Mouse (Mus musculus) 416B (cell line): ENCODE measurements around the gene Tusc2.

ENCODE experiments used
- DNase-seq: peaks from one replicate; pipeline ENCODE4 v3.0.0; 2011; ENCODE audit warnings: low read depth

Tusc2 gene

DNA sequence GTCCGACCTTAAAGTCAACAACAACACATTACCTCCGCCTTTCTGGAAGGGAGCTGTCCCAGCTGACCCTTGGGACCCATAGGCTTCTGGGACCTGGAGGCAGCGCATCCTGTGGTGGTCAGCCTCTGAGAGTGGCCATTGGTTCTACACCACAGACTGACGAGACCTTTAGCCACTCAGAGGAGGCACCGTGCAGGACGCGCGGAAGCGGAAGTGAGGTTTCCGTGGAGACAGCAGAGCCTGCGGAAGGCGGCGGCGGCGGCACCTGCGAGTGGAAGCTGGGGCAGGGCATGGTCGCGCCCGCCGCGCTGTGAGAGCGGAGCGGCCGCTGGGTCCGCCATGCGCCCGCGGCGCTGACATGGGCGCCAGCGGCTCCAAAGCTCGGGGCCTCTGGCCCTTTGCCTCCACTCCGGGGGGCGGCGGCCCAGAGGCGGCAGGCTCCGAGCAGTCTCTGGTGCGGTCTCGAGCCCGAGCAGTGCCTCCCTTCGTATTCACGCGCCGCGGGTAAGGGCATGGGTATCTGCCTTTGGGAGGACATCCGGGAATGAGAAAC is at the start of gene Tusc2:
TSS of gene Tusc2 (plus strand) at position 227 of the 553 bp plus-strand sequence.
- peak; percentile 96 for DNase-seq

DNA sequence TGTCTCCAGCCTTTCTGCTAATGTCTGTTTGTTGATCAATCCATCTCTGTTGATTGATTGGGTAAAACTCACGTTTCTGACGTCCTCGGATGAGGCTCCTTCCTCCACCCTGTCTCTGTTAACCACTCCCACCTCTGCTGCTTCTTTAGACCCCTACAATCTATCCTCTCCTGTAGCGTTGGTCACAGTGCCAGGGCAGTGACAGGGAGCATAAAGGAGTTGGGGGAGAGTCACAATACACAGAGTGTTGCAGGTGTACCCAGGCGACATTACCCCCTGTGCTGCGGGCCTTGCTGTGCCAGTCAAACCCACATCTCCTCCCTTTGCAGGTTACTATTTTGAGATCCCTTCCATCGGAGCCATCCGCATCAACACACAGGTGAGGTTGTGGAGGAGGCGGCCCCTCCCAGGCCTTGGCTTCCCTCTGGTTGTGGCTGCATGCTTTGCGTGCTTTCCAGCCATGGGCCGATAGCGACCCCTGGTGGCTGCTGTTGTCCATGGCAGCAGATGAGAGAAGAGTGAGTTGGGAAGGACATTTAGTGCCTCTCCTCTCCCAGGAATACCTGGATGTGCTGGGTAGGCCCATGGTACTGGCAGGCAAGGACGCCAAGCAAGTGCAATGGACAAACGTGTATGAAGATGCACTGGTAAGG is 48.6 kb upstream of the Tusc2 start:
- peak; percentile 62 for DNase-seq

DNA sequence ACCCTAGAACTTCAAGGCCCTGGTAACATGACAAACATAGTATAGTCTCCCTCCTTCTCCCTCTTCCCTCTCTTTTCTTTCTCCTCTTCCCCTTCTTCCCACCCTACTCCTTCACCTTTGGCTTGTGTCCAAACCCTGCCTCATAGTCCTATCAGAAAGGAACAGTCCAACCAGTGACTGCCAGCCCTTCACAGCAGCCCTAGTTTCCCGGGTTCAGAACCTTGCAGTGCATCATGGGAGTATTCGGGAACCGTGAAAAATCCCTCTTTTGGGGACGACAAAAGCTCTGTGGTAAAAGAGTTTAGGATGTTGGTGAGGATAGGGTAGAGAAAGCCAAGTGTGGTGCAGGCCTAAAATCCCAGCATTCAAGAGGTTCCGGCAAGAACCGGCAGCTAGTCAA is 42.7 kb upstream of the Tusc2 start:
- no peak for DNase-seq

- DNase-seq: no peak
Measured at GRCm38 (mm10) chr9:107521190-107521589, 41.9 kb upstream of the Tusc2 start.

DNA sequence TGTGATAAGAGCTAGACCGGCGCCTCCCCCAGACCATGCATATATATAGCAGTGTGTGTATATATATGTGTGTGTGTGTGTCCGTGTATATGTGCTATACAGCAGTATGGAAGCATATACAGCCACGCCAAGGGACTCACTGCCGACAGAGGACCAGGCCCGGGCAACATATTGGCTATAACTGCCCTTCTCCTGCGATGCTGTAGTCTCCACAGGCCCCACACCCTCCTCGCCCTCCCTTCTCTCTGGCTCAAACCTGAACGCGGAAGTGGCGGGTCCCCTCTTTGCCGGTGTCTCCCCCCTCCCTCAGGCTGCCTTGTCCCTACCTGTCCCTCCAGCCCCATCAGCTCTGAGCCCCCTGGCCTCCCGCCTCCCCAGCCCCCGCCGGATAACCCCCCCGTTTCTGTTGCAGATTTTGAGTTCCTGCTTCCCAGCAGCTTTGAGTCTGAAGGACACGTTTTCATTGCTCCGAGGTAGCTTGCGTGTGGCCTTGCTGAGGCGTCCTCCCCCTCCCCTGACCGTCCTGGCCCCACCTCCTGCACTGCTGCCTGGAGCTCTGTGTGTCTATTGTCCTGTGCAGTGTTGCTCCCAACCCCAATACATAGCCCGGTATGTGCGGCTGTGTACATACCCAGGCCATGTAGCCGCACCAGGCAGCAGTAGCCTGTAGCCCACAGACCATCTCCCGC is 41.2 kb upstream of the Tusc2 start:
- DNase-seq: no peak

DNA sequence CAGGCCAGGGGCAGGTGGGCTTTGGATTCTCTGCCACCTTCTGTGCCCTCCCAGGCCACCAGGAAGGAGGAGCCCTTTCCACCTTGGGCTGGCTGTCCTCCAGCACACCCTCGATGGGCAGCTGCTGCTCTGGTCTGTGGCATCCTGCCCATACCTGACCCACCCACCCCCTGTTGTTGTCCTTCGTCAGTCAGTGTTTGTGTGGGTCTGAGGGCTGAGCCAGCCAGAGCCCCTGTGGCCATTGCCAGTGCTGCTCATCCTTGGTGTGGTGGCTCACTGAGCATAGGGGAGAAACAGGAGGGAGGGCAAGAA is 40.7 kb upstream of the Tusc2 start:
- DNase-seq: no peak

DNA sequence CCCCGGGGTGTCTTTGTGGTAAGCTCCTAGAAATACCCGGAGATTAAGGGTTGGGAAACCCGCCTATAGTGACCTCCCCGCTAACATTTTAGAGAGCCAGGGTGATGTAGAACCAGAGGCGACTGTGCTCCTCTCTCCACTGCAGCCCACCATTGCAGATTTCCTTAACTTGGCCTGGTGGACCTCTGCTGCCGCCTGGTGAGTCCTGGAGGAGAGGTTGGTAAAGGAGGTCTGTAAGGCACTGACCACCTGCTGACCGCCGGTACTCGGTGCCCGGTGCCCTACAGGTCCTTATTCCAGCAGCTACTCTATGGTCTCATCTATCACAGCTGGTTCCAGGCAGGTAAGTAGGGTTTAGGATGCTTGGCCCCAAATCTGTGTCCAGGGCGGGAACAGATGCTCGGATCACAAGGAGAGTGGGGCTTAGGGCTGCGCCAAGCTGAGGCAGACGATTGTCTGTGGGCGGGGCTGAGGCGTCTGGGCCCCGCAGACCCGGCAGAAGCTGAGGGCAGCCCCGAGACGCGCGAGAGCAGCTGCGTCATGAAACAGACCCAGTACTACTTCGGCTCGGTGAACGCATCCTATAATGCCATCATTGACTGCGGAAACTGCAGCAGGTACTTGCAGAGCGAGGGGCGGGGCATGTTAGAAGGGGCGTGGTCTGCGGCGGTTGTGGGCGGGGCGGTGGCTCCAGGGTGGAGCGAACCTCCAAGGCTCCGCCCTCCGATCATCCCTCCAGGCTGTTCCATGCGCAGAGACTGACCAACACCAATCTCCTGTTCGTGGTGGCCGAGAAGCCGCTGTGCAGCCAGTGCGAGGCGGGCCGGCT is 36.6 kb upstream of the Tusc2 start:
- DNase-seq: no peak

DNA sequence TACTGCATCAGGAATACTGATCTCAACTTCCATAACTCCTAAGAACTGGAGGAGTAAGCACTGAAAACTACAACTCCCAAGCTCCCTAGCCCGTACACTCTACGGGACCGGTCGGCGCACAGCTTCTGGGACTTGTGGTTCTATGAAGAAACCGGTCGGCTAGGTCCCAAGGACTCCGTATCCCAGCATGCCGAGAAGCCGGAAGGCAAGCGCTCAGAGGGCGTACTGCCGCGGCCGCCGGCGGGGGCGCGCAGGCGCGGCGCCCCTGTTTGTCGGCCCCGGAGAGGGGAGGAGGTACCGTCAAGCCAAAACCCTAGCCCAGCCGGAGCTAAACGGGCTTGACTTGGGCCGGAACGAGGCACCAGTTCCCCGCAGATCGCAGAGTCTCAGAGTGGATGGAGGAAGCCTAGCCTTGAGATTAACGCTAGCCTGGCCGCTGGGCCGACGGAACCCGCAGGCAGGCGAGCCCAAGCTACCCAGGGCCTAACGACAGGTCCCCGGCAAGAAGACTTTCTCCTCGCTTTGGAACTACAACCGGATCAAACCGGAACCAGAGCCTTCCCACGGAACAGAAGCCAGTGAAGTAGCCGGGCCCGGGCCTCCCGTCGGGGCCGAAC is 29.2 kb upstream of the Tusc2 start, which contains the start of gene Tmem115:
TSS of gene Tmem115 (plus strand) at position 155 of the 617 bp plus-strand sequence.
- peak; percentile 97 for DNase-seq

DNA sequence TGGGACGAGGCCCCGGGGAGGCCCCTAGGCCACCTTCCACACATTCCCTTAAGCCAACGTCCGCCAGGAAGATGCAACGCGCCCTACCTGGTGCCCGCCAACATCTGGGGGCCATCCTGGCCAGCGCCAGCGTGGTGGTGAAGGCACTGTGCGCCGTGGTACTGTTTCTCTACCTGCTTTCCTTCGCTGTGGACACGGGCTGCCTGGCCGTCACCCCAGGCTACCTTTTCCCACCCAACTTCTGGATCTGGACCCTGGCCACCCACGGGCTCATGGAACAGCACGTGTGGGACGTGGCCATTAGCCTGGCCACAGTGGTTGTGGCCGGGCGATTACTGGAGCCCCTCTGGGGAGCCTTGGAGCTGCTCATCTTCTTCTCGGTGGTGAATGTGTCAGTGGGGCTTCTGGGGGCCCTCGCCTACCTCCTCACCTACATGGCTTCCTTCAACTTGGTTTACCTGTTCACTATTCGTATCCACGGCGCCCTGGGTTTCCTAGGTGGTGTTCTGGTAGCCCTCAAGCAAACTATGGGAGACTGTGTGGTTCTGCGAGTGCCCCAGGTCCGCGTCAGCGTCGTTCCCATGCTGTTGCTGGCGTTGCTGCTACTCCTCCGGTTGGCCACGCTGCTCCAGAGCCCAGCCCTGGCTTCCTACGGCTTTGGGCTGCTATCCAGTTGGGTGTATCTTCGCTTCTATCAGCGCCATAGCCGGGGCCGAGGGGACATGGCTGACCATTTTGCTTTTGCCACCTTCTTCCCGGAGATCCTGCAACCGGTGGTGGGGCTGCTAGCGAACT is 28.4 kb upstream of the Tusc2 start:
- peak; percentile 40 for DNase-seq

DNA sequence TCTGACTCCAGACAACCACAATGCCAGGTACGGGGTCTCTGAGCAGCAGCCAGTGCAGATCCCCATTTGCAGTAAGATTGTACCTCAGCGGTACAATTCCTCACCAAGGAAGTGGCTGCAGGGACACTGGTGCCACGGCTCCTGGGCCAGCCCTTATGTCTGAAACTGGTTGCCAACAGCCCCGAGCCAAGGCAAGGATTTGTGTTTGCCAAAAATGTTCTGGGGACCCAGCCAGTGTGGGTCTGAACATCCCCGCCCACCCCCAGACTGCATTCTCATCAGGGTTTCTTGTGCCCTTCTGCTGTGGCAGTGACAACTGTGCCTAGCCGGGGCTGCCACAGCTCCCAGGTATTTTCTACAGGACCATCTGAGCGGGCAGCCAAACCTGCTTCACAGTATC is 24.8 kb upstream of the Tusc2 start:
- DNase-seq: no peak

GRCm38 (mm10) chr9:107538711-107539110 is 24.3 kb upstream of the Tusc2 start:
- no peak for DNase-seq

- no peak for DNase-seq
Measured at GRCm38 (mm10) chr9:107539940-107540339, 23.1 kb upstream of the Tusc2 start.

DNA sequence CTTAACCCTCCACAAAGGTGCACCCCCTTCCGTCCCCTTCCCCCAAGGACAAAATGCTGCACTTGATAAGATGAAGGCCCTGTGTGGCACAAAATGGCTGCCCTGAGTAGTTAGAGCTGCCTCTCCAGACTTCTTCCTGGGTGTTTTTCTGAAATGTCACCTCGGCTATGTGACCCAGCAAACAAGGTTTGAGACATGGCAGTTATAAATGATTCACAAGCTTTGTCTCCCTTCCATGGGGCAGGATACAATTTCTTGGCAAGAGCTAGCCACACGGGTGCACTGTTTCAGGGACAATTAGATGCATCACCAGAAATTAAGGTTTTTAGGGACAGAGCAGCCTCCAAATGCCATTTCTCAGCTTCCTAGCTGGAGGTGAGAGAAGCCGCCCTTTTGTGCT is 22.6 kb upstream of the Tusc2 start:
- no peak for DNase-seq

DNA sequence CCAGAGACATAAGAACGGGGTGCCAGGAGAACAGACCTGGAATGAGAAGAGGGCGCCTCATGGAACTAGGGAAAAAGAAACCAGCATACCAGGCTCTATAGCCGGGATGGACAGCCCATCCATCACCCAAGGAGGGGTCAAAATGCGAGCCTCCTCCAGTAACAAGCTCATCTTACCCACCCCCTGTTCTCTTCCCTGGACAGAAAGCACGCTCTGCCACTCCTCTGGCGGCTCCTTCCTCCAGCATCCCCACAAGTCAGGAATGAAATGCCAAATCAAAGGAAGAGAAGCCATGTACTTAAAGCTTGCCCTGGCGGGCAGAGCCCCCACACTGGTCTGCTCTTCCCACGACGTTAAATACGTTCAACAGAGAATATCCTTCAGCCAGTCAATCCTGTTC is 22.1 kb upstream of the Tusc2 start:
- DNase-seq: no peak

- peak; percentile 96 for DNase-seq
Measured at GRCm38 (mm10) chr9:107541474-107542351, 21.3 kb upstream of the Tusc2 start, which contains the start of the genes Cyb561d2 and Nprl2. TSS of gene Cyb561d2 (minus strand) at chr9:107542193. TSS of gene Nprl2 (plus strand) at chr9:107542226.

DNA sequence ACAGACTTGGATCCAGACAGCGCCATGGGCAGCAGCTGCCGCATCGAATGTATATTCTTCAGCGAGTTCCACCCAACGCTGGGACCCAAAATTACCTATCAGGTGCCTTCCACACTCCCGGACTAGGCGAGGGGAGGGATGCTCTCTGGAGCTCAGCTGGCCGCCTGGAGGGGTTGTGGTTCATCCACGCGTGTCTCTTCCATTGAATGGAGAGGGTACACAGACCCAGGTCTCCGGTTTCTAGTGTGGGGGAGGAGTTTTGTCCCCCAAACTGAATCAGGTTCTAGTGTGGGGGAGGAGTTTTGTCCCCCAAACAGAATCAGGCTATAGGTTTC is 20.7 kb upstream of the Tusc2 start:
- no peak for DNase-seq

DNA sequence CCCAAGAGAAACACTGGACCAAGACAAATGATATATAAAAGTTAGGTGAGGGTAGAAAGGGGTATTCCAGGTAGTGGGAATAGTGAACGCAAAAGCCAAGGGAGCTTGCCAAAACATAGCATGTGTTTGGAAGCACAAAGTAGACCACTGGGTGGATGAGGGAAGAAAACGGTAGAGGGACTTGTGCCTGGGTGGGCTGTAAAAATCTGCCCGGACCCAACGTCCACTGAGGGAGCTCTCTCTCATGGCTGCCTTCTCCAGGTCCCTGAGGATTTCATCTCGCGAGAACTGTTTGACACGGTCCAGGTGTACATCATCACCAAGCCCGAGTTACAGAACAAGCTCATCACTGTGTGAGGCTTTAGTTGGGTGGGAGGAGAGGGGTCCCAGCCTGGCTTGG is 20.3 kb upstream of the Tusc2 start:
- no peak for DNase-seq

GRCm38 (mm10) chr9:107543299-107543698 is 19.8 kb upstream of the Tusc2 start:
- no peak for DNase-seq

DNA sequence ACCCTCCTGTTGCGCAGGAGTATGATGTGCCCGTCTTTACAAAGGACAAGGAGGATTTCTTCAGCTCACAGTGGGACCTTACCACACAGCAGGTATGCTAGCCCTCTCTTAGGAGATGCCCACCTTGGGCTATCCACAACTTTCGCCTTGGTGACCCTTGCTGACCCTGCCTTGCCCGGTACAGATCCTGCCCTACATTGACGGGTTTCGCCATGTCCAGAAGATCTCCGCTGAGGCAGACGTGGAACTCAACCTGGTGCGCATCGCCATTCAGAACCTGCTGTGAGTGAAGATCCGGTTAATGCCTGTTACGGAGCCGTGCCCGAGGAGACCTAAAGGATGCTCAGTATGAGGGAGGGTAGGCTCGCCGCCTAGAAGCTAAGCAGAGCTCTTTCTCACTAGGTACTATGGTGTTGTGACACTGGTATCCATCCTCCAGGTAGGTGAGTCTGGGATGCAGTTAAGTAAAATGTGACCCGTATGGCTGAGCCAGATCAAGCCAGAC is 18.8 kb upstream of the Tusc2 start:
- DNase-seq: no peak

DNA sequence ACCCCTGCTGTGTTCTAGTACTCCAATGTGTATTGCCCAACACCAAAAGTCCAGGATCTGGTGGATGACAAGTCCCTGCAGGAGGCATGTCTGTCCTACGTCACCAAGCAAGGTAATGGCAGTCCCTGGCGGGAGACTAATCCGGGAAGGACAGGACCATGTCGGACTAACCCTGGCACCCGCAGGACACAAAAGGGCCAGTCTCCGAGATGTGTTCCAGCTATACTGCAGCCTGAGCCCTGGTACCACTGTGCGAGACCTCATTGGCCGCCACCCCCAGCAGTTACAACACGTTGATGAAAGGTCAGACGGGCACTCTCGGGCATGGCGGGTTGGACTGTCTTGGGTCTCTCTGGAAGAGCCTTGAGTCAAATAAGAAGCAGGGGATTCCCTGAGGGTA is 18.3 kb upstream of the Tusc2 start:
- DNase-seq: no peak
